18 mouse cellular contexts compared by ENCODE assay signal in genomic region chr19:60981391-60981790, GRCm38 (mm10).
"Had no signal": no experiment of that assay in that cellular context is flagged by ENCODE, and none has a peak within 500 bp of the region (broad histone marks: within the 10 kb centered on the region; RNA-seq: fewer than 3 reads in every experiment).

No protein-coding gene starts in this region.

- H3K4me3 ChIP-seq: midbrain, embryonic 10.5 days; midbrain, embryonic 12.5 days; neural tube, embryonic 12.5 days had no signal

- H3K27ac ChIP-seq: liver, embryonic 14.5 days; midbrain, embryonic 10.5 days; midbrain, embryonic 12.5 days; neural tube, embryonic 12.5 days had no signal

- H3K36me3 ChIP-seq: midbrain, embryonic 10.5 days; midbrain, embryonic 12.5 days; neural tube, embryonic 12.5 days had no signal

- H3K4me1 ChIP-seq: midbrain, embryonic 10.5 days; midbrain, embryonic 12.5 days; neural tube, embryonic 12.5 days had no signal

- ATAC-seq: midbrain, embryonic 16.5 days had no signal

- DNase-seq: lung, adult 18-20 months; lung, embryonic 14.5 days; lung, postnatal 10 days; lung, postnatal 4 days; midbrain, embryonic 14.5 days; retina, postnatal 1 day; right cerebral cortex, adult 18-20 months; right cerebral cortex, postnatal 25 days; right cerebral cortex, postnatal 4 days; spleen, adult 18-20 months; thymus, adult 18-20 months; thymus, postnatal 25 days; thymus, postnatal 4 days had no signal
